Mouse (Mus musculus): ENCODE data around the gene Eif4a2. TPM values are rescaled to one million over a fixed set of nuclear protein-coding genes. Genes with fewer than 3 reads are reported as not detected.

Gene Eif4a2
- polyA plus RNA-seq, 1 experiment from 2014 or later = 52.5 TPM

DNA sequence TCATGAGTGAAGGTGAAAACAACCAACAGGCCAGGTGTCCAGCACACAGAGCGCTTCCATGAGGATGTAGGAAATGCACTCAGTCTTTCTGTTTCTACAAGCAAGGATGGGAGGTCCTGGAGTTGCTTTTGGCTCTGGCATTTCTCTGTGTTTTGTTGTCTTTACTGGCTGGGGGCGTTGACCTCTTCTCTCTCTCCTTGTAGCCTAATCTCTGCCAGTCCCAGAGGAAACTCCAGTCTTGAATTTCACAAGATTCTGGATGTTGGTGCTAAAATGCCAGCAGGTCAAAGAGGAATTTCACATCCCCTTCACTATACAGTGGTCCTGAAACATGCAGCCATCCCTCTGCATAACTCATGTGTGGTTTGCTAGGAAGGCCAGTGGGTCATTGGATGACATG, 41.7 kb downstream of the Eif4a2 start:
- DNase-seq = no peak
- no peak for ATAC-seq
- no peaks in the 10 kb centered on the region for H3K9me3 ChIP-seq (ENCODE audit: low read length)
- no peak overlapping the region for H3K4me3 ChIP-seq (ENCODE audit: low read depth, low read length)
- H3K36me3 ChIP-seq (replicated peaks; ENCODE audit: insufficient read depth, low read length) = no peaks in the 10 kb centered on the region
- no peak overlapping the region for H3K4me2 ChIP-seq (ENCODE audit: low read depth, low read length)
- TF ChIP-seq EP300 (IDR thresholded peaks at IDR 0.05; ENCODE audit: low read depth) = no peak
- TF ChIP-seq CTCF (IDR thresholded peaks at IDR 0.05; ENCODE audit: low read depth) = no peak
- H3K9ac ChIP-seq (replicated peaks) = no peak overlapping the region
- H3K4me1 ChIP-seq (ENCODE audit: insufficient read depth) = peaks cover 12% of the 10 kb centered on the region
- H3K27me3 ChIP-seq (ENCODE audit: insufficient read depth, low read length) = no peaks in the 10 kb centered on the region
- H3K27ac ChIP-seq (ENCODE audit: low read depth) = no peak overlapping the region; the same call in 1 of the 2 replicates
- 84% methylated on average over 2 of the region's 2 CpGs for WGBS (ENCODE audit: insufficient replicate concordance)

DNA sequence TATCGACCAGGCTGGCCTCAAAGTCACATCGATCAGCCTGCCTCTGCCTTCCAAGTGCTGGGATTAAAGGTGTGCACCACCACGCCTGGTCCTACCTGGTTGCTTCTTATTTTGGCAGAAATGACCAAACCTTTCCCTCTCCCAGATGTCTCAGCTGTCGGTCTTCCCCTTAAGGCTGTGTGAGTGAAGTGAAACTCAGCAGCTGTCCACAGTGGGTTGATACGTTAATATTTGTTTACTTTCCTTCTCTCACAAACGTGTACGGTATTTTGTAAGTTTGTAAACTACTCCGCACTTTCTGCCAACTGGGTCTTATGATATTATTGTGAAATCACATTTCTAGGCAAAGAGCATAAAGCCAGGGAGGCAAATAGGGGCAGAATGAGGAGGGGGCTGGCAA, 42.2 kb downstream of the Eif4a2 start:
- ATAC-seq (no peak), DNase-seq (no peak)
- no peaks in the 10 kb centered on the region for H3K27me3 ChIP-seq (ENCODE audit: insufficient read depth, low read length)
- H3K27ac ChIP-seq (ENCODE audit: low read depth) = peak overlapping the region; percentile 34; the same call in 1 of the 2 replicates
- WGBS (ENCODE audit: insufficient replicate concordance) = 57% methylated on average over 8 of the region's 8 CpGs
- no peaks in the 10 kb centered on the region for H3K9me3 ChIP-seq (ENCODE audit: low read length)
- peaks cover 11% of the 10 kb centered on the region for H3K4me1 ChIP-seq (ENCODE audit: insufficient read depth)
- no peak overlapping the region for H3K4me3 ChIP-seq (ENCODE audit: low read depth, low read length)
- 0 out of 2 replicates have a peak overlapping the region, but pooled peaks have one; percentile 13 for H3K4me2 ChIP-seq (ENCODE audit: low read depth, low read length)
- TF ChIP-seq CTCF (IDR thresholded peaks at IDR 0.05; ENCODE audit: low read depth) (no peak), EP300 (IDR thresholded peaks at IDR 0.05; ENCODE audit: low read depth) (no peak)
- no peaks in the 10 kb centered on the region for H3K36me3 ChIP-seq (replicated peaks; ENCODE audit: insufficient read depth, low read length)
- H3K9ac ChIP-seq (replicated peaks) = no peak overlapping the region

DNA sequence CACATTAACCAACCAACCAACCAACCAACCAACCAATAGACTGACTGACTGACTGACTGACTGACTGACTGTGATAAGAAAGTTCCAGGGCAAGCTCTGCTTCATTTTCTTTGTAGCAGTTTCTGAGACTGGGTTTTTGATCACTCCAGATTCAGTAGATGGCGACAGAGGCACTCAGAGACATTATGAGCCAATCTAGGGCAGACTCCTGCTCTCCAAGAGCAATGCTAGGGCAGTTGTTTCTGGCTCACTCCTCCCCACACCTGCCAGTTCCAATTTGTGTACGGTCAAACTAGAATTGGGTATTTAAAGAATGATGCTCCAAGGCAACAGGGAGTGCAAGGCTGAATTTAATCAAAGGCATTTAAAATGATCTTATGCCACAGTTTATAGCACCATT, 44.2 kb downstream of the Eif4a2 start:
- no peaks in the 10 kb centered on the region for H3K36me3 ChIP-seq (replicated peaks; ENCODE audit: insufficient read depth, low read length)
- 13% methylated on average over 2 of the region's 2 CpGs for WGBS (ENCODE audit: insufficient replicate concordance)
- H3K9ac ChIP-seq (replicated peaks) = no peak overlapping the region
- H3K4me1 ChIP-seq (ENCODE audit: insufficient read depth) = 0 out of 2 replicates have a peak, but pooled peaks cover 4% of the 10 kb centered on the region
- no peak overlapping the region for H3K4me3 ChIP-seq (ENCODE audit: low read depth, low read length)
- no peak overlapping the region for H3K4me2 ChIP-seq (ENCODE audit: low read depth, low read length)
- no peak overlapping the region for H3K27ac ChIP-seq (ENCODE audit: low read depth)
- peak; percentile 27 for DNase-seq
- TF ChIP-seq CTCF (IDR thresholded peaks at IDR 0.05; ENCODE audit: low read depth) = peak; percentile 75
- no peak for TF ChIP-seq EP300 (IDR thresholded peaks at IDR 0.05; ENCODE audit: low read depth)
- ATAC-seq = peak; percentile 62; the same call in 1 of the 2 replicates
- H3K9me3 ChIP-seq (ENCODE audit: low read length) = no peaks in the 10 kb centered on the region
- no peaks in the 10 kb centered on the region for H3K27me3 ChIP-seq (ENCODE audit: insufficient read depth, low read length)

DNA sequence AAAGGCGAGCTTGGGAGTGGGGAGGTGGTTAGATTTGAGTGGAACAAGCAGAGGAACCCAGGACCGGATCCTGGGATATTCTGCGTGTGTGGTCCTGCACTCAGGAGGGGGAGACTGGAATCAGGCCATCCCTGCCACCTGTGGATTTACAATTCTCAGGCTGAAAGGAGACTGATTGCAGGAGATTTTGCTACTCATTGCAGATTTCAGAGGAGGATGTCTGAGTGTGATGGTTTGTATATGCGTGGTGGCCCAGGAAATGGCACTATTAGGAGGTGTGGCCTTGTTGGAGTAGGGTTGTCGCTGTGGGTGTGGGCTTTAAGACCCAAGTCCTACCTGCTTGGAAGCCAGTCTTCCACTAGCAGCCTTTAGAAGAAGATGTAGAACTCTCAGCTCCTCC, 47.0 kb downstream of the Eif4a2 start:
- WGBS (ENCODE audit: insufficient replicate concordance) = 78% methylated on average over 5 of the region's 5 CpGs
- Histone ChIP-seq H3K4me3 (ENCODE audit: low read depth, low read length) (no peak overlapping the region), H3K27me3 (ENCODE audit: insufficient read depth, low read length) (no peaks in the 10 kb centered on the region), H3K36me3 (replicated peaks; ENCODE audit: insufficient read depth, low read length) (no peaks in the 10 kb centered on the region), H3K27ac (ENCODE audit: low read depth) (no peak overlapping the region), H3K4me1 (ENCODE audit: insufficient read depth) (peaks cover 8% of the 10 kb centered on the region; the same call in 1 of the 2 replicates), H3K9me3 (ENCODE audit: low read length) (no peaks in the 10 kb centered on the region), H3K4me2 (ENCODE audit: low read depth, low read length) (no peak overlapping the region), H3K9ac (replicated peaks) (no peak overlapping the region)
- no peak for ATAC-seq
- TF ChIP-seq EP300 (IDR thresholded peaks at IDR 0.05; ENCODE audit: low read depth) (no peak), CTCF (IDR thresholded peaks at IDR 0.05; ENCODE audit: low read depth) (no peak)
- no peak for DNase-seq

DNA sequence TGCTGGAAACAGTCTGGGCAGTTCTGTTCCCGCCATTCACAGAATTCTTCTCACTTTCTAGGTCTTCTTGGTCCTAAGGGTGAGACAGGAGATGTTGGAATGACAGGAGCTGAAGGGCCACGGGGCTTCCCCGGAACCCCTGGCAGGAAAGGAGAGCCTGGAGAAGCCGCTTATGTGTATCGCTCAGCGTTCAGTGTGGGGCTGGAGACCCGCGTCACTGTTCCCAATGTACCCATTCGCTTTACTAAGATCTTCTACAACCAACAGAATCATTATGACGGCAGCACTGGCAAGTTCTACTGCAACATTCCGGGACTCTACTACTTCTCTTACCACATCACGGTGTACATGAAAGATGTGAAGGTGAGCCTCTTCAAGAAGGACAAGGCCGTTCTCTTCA, 49.8 kb downstream of the Eif4a2 start:
- no peak for ATAC-seq
- H3K27ac ChIP-seq (ENCODE audit: low read depth) = no peak overlapping the region
- no peak for TF ChIP-seq CTCF (IDR thresholded peaks at IDR 0.05; ENCODE audit: low read depth)
- no peak for TF ChIP-seq EP300 (IDR thresholded peaks at IDR 0.05; ENCODE audit: low read depth)
- no peak overlapping the region for H3K4me2 ChIP-seq (ENCODE audit: low read depth, low read length)
- no peak overlapping the region for H3K4me3 ChIP-seq (ENCODE audit: low read depth, low read length)
- H3K27me3 ChIP-seq (ENCODE audit: insufficient read depth, low read length) = no peaks in the 10 kb centered on the region
- H3K9me3 ChIP-seq (ENCODE audit: low read length) = no peaks in the 10 kb centered on the region
- H3K9ac ChIP-seq (replicated peaks) = no peak overlapping the region
- no peaks in the 10 kb centered on the region for H3K36me3 ChIP-seq (replicated peaks; ENCODE audit: insufficient read depth, low read length)
- no peak for DNase-seq
- peaks cover 4% of the 10 kb centered on the region; the same call in 1 of the 2 replicates for H3K4me1 ChIP-seq (ENCODE audit: insufficient read depth)
- WGBS (ENCODE audit: insufficient replicate concordance) = 88% methylated on average over 13 of the region's 13 CpGs

DNA sequence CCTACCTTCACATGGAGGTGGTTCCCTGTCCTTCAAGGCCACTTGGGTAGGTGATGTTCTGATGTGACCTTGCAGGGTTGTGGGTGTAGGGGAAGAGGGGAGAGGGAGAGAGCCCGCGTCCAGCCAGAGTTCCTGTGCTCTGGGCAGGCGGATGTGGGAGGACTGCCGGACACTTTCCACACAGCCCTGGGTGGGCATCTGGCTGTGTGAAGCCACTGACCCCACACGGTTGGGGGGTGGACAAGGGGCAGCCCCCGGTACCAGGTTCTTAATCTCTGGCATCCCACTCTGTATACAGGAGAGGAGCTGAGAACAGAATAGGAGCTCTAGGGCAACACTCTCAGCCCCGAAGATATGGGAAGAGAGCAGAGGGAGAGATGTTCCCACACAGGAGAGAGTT, 51.0 kb downstream of the Eif4a2 start:
- H3K9me3 ChIP-seq (ENCODE audit: low read length) = no peaks in the 10 kb centered on the region
- 81% methylated on average over 7 of the region's 7 CpGs for WGBS (ENCODE audit: insufficient replicate concordance)
- TF ChIP-seq EP300 (IDR thresholded peaks at IDR 0.05; ENCODE audit: low read depth) (no peak), CTCF (IDR thresholded peaks at IDR 0.05; ENCODE audit: low read depth) (no peak)
- peaks cover 4% of the 10 kb centered on the region; the same call in 1 of the 2 replicates for H3K4me1 ChIP-seq (ENCODE audit: insufficient read depth)
- no peak overlapping the region for H3K4me3 ChIP-seq (ENCODE audit: low read depth, low read length)
- no peaks in the 10 kb centered on the region for H3K27me3 ChIP-seq (ENCODE audit: insufficient read depth, low read length)
- DNase-seq (no peak), ATAC-seq (no peak)
- H3K9ac ChIP-seq (replicated peaks) = no peak overlapping the region
- H3K4me2 ChIP-seq (ENCODE audit: low read depth, low read length) = no peak overlapping the region
- no peaks in the 10 kb centered on the region for H3K36me3 ChIP-seq (replicated peaks; ENCODE audit: insufficient read depth, low read length)
- H3K27ac ChIP-seq (ENCODE audit: low read depth) = no peak overlapping the region

DNA sequence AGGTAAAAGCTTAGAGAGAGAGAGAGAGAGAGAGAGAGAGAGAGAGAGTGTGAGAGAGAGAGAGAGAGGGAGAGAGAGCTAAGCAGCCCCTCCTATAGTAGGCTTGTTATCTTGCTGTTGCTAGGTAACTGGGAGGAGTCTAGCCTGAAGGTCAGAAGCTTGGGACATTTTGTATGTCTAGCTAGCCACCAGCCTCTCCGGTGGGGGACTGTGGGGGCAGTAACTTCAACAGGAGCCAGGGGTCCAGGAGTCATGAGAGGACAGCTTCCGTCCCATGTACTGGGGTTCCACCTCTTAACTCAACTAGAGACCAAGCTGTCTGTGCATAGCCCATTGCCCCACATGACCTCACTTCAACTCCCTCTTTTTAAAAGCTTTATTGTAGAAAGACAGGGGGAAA, 51.7 kb downstream of the Eif4a2 start:
- H3K27ac ChIP-seq (ENCODE audit: low read depth) = no peak overlapping the region
- no peaks in the 10 kb centered on the region for H3K9me3 ChIP-seq (ENCODE audit: low read length)
- H3K4me3 ChIP-seq (ENCODE audit: low read depth, low read length) = no peak overlapping the region
- no peaks in the 10 kb centered on the region for H3K36me3 ChIP-seq (replicated peaks; ENCODE audit: insufficient read depth, low read length)
- H3K27me3 ChIP-seq (ENCODE audit: insufficient read depth, low read length) = no peaks in the 10 kb centered on the region
- WGBS (ENCODE audit: insufficient replicate concordance) = 47% methylated on average over 2 of the region's 2 CpGs
- ATAC-seq (no peak), DNase-seq (no peak)
- no peak overlapping the region for H3K4me2 ChIP-seq (ENCODE audit: low read depth, low read length)
- H3K9ac ChIP-seq (replicated peaks) = no peak overlapping the region
- TF ChIP-seq EP300 (IDR thresholded peaks at IDR 0.05; ENCODE audit: low read depth) (no peak), CTCF (IDR thresholded peaks at IDR 0.05; ENCODE audit: low read depth) (no peak)
- H3K4me1 ChIP-seq (ENCODE audit: insufficient read depth) = peaks cover 4% of the 10 kb centered on the region; the same call in 1 of the 2 replicates

Data from liver, postnatal 0 days (tissue).